Mouse (Mus musculus) adrenal gland, postnatal 14 days (tissue): Measurements from ENCODE around the gene Slit3. TPM values are rescaled to one million over a fixed set of nuclear protein-coding genes. Genes with fewer than 3 reads are reported as not detected.

ENCODE experiments used
- DNase-seq: peaks from one replicate; pipeline ENCODE4 v3.0.0; 2021; ENCODE audit warnings: mixed read lengths
- total RNA-seq: library from RNA; stranded (reverse); gene quantifications from 2 replicates; pipeline ENCODE4 v1.2.3, GENCODE M21; 2021

The Slit3 gene
- total RNA-seq, 1 experiment from 2014 or later: 43.7 TPM

- DNase-seq: no peak
These were observed 348.9 kb downstream of the Slit3 start for GRCm38 (mm10) chr11:35469940-35470339.

GRCm38 (mm10) chr11:35470853-35471252, 349.8 kb downstream of the Slit3 start:
- no peak for DNase-seq

GRCm38 (mm10) chr11:35472842-35473616, 352.0 kb downstream of the Slit3 start:
- no peak for DNase-seq

- no peak for DNase-seq
These were observed 352.6 kb downstream of the Slit3 start for GRCm38 (mm10) chr11:35473617-35473996.

- no peak for DNase-seq
These were observed 359.1 kb downstream of the Slit3 start for GRCm38 (mm10) chr11:35480146-35480545.

GRCm38 (mm10) chr11:35481611-35482363, 360.8 kb downstream of the Slit3 start:
- no peak for DNase-seq

- DNase-seq: no peak
These were observed 366.9 kb downstream of the Slit3 start for GRCm38 (mm10) chr11:35487966-35488365.

- DNase-seq: no peak
These were observed 370.7 kb downstream of the Slit3 start for GRCm38 (mm10) chr11:35491701-35492100.

GRCm38 (mm10) chr11:35496874-35497273, 375.9 kb downstream of the Slit3 start:
- no peak for DNase-seq

GRCm38 (mm10) chr11:35497961-35498360, 376.9 kb downstream of the Slit3 start:
- no peak for DNase-seq

GRCm38 (mm10) chr11:35502128-35502527, 381.1 kb downstream of the Slit3 start:
- DNase-seq: no peak

GRCm38 (mm10) chr11:35504051-35504450, 383.0 kb downstream of the Slit3 start:
- DNase-seq: no peak

GRCm38 (mm10) chr11:35504916-35505315, 383.9 kb downstream of the Slit3 start:
- no peak for DNase-seq

- no peak for DNase-seq
These were observed 384.3 kb downstream of the Slit3 start for GRCm38 (mm10) chr11:35505316-35505715.

GRCm38 (mm10) chr11:35505817-35506216, 384.8 kb downstream of the Slit3 start:
- DNase-seq: no peak

GRCm38 (mm10) chr11:35507781-35508390, 386.9 kb downstream of the Slit3 start:
- no peak for DNase-seq

GRCm38 (mm10) chr11:35512686-35513085, 391.7 kb downstream of the Slit3 start:
- no peak for DNase-seq

- DNase-seq: no peak
These were observed 392.3 kb downstream of the Slit3 start for GRCm38 (mm10) chr11:35513343-35513742.

- no peak for DNase-seq
These were observed 401.9 kb downstream of the Slit3 start for GRCm38 (mm10) chr11:35522802-35523452.

- no peak for DNase-seq
These were observed 402.7 kb downstream of the Slit3 start for GRCm38 (mm10) chr11:35523773-35524172.

GRCm38 (mm10) chr11:35526219-35526762, 405.3 kb downstream of the Slit3 start:
- peak; percentile 75 for DNase-seq

GRCm38 (mm10) chr11:35527816-35528462, 406.9 kb downstream of the Slit3 start:
- DNase-seq: no peak
